Mouse (Mus musculus): ENCODE data around the gene Ccr7.

Gene Ccr7

DNA sequence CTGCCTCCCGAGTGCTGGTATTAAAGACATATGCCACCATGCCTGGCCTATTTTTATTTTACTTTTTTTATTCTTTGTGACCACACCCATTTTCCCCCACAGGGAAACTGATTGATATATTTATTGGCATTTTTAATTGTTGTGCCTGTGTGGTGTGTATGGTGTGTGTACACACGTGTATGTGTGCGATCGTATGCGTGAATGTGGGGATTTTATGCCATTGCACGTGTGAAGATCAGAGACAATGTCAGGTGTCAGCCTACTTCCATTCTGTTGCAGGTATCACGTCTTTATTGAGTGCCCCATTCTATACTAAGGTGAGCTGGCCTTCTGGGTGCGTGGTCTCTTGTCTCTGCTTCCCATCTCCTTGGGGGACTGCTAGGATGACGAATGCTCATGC is 940 bp upstream of the Ccr7 start:
- CTCF ChIA-PET = interaction anchor here (1.9 kb wide), 1 partner anchor 9 kb away, joined by 7 read pairs; no protein-coding TSS in a partner anchor

DNA sequence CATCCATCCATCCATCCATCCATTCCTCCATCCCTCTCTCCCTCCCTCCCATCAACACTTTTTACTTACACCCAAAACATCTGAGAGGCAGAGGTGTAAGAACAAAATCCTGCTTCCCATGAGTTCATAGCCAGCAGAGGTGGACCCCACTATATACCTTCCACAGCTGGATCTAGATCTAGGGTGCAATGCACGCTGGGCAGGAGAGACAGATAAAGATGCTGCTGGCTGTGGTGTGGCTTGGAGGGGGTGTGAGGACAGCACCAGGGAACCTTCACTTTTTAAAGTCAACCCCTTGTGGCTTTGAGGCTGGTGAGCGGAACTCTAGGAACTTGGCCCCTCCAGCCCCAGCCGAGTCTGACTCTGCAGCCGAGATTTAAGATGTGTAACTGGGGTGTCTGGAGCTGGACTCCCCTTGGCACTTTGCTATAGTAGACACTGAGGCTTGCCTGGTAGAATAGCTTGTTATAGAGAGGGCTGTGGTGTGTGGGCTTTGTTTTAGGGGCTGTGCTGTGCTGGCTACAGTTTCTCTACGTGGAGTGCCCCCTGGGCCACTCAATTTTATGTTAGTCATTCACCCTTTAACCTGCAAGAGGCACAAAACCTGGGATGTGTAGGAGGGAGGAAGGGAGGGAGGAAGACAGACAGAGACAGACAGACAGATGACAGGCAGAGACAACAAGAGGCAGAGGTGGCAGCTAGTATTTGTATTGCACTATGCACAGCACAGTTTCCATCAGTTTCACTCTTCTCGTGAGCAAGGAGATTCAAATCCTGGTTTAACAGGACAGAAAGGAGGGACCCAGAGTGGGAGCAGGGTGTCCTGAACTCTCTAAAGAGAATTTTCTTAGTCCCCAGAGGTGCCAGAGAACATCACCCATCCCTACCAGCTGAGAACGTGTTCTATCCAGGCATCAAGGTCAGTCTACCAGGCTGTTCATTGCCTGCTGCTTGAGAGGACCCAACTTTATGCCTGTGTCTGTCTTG is 817 bp downstream of the Ccr7 start:
- CTCF ChIA-PET = interaction anchor here (1.1 kb wide), 1 partner anchor 157 kb away, joined by 5 read pairs; no protein-coding TSS in a partner anchor

DNA sequence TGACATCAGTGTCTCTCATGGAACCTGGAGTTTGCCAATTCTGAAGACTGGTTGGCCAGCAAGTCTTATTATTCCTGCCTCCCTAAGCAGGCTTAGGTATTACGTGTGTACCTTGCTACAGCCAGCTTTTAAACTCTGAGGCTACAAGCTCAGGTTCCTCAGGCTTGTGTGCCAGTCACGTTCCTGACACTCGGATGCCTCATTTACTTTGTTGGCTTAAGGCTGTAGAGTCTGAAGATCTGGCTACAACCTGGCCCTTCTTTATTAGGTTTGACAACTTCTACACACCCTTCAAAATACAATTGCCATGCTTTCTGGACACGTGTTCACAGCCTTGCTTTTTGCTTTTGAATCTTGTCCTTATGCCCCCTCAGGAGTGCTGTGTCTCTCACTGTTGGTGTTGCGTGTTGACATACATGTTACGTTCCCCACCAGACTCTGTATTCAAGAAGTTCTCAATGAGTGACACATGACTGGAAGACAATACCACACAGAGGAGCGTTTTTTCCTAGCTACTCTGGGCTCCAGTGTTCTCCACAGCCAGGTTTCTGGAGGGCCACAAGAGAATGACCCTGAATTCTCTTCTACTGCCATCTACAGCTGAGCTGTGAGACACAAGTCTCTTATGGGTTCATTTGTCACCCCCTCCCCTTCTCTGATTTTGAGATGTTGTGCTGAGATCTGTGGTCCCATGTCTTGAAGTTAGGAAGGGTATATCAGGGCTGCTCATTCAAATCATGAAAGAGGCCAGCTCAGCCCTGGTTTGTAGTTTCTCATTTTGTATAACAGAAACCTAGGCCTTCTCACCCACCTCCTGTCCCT is 2.3 kb downstream of the Ccr7 start:
- CTCF ChIA-PET = interaction anchor here (0.6 to 0.9 kb wide), 3 partner anchors 14 to 1050 kb away, joined by 3 to 4 read pairs (median 3); no protein-coding TSS in a partner anchor

DNA sequence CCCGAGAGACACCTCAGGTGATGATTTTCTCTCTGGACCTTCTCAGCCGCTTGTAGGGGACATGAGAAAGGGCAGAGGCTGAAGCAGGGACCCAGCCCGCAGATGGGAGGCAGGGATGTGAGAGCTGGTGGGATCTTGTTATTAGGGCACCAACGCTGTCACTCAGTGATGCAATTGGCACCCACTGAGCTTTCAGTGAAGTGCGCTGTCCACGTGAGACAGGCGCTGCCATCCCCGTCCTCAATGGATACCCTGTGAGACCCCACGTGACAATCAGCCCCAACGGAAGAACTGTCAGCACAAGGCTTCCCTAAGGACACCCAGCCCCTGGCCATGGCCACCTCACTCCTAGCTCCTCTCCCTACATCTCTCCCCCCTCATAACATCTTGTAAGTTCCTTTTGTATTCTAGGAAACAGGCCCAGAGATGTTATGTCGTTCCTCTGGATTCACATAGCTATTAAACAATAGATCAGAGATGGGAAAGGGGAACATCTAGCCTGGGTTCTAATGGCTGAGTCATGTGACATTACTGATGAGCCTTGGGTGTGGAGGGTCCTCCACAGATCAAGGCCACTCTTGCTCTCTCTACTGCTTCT is 3.4 kb downstream of the Ccr7 start:
- CTCF ChIA-PET = interaction anchor here (0.9 to 1.2 kb wide), 2 partner anchors 15 to 19 kb away, joined by 3 to 5 read pairs; no protein-coding TSS in a partner anchor

DNA sequence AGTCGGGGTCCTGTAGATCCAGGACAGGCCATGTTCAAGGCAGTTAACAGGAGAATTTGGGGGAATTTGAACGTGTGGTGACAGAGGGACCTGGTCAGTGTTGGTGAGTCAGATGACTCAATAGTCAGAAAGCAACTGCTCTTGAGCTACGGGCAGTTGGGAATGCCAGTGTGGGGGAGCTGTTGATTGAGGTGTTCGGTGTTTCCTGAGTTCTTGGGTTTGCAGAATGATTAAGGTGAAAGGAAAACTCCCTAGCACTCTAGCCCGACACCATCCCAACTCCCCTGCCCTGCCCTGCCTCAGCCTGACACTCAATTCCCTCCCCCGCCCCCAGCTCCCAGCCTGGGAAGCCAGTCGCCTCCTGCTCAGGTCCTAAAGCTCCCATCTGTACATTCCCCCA is 4.0 kb downstream of the Ccr7 start:
- CTCF ChIA-PET = interaction anchor here (1.2 kb wide), 1 partner anchor 20 kb away, joined by 5 read pairs; no protein-coding TSS in a partner anchor

DNA sequence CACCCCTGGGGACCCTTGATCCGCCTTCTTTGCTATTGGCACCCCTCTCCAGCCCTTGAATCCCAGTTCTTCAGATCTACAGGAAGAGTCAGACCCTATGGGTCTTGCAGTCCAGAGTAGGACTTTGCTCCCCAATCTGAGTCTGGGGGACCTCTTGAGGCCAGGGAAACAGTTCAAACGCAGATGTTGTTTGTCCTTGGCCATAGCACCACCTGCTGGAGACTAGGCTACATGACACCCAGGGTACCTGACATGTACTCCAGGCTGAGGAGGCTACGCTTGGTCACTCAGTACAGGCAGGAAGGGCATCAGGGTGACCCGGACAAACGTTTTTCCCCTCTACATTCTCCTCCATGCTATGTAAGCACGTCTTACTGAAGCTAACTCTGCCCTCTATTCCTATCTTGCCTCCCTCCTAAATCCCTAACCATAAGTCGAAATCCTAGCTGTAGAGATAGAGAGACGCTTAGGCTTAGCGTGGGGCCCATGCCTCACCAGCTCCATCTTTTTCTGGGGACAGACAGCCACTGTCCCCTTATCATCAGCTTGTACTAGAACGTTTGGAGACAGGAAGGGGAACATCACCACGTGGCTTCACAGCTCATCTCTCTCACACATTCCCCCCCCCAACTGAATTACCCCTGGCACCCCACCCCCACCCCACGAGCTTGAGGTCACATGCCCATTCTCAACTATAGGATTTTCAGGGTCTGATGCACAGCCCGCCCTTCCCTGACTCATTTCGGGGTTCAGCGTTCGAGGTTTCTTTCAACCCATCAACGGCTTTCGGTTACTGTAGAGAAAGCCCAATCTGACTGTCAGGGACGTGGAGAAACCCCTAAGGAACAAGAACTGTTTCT is 4.7 kb downstream of the Ccr7 start:
- CTCF ChIA-PET = interaction anchor here (0.6 kb wide), 1 partner anchor 457 kb away, joined by 4 read pairs; no protein-coding TSS in a partner anchor

DNA sequence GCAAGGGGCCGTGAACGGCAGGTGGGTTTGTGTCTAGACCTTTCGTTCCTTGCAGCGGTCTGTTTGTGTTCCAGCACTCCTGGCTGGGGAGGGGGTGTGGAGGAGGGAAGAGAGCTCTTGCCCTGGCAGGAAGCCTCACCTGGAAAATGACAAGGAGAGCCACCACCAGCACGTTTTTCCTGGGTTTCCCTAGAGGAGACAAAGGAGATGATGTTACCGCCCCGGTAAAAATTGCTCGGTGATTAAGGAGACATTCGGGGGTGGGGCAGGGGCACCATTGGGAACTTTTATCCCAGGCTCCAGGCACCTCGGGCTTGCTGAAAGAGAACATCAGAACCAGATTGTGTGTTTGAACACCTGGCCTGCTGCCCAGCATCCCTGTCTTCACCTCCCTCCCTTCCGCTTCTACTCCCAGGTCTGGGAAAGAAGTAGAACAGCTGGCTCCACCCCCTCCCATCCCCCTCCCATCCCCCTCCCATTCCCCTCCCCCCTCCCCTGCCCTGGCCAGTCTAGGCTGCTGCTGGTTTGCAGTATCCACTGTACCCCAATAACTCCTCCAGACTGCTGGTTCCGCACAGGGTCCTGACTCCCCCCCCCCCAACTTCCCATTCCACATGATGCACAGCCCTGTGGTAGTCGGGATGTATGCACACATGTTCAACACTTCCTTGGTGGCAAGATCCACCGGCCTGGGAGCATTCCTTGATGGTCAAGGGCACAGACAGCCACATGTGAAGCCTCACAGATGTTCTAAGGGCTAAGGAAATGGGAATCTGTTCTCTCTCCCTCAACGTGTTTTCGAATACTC is 5.8 kb downstream of the Ccr7 start:
- CTCF ChIA-PET = interaction anchor here (0.6 to 0.7 kb wide), 2 partner anchors 219 to 866 kb away, joined by 5 read pairs; no protein-coding TSS in a partner anchor

DNA sequence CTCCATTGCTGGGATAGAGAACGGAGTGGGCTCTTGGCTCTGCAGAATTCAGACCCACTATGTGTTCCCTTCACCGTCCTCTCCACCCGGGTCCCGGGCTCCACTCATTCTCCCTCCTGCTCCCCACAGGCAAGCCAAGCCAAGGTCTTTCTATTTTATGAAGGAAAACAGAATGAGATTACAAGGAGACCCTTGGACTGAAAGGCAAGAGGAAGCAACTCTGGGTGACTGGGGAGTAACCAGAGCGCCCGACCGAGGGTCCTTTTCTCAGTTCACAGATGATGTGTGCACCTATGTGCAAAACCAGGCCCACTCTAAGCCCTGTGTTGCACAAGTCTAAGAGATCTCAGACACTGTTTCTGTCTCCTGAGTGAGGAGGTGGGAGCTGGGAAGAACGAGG is 6.5 kb downstream of the Ccr7 start:
- CTCF ChIA-PET = interaction anchor here (0.6 to 0.7 kb wide), 2 partner anchors 218 to 866 kb away, joined by 5 read pairs; no protein-coding TSS in a partner anchor

DNA sequence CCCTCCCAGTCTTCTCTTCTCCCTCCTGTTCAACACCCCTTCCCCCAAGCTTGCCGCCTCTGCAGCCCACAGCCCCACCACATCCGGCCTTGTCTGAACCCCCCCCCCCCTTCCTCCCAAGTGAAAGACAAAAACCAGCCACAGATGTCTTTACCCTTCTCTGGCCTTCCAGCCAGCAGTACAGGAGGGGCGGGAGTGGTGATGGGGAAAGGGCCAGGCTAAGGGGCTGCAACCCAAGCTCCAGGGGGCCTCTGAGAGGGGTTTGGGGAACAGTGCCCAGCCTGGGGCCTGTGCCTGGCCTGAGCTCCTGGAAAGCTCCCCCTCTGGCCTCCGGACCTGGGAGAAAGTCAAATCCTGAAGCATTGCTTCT is 7.0 kb downstream of the Ccr7 start:
- CTCF ChIA-PET = interaction anchor here (0.6 to 0.8 kb wide), 4 partner anchors 13 to 865 kb away, joined by 5 to 8 read pairs (median 7); no protein-coding TSS in a partner anchor

DNA sequence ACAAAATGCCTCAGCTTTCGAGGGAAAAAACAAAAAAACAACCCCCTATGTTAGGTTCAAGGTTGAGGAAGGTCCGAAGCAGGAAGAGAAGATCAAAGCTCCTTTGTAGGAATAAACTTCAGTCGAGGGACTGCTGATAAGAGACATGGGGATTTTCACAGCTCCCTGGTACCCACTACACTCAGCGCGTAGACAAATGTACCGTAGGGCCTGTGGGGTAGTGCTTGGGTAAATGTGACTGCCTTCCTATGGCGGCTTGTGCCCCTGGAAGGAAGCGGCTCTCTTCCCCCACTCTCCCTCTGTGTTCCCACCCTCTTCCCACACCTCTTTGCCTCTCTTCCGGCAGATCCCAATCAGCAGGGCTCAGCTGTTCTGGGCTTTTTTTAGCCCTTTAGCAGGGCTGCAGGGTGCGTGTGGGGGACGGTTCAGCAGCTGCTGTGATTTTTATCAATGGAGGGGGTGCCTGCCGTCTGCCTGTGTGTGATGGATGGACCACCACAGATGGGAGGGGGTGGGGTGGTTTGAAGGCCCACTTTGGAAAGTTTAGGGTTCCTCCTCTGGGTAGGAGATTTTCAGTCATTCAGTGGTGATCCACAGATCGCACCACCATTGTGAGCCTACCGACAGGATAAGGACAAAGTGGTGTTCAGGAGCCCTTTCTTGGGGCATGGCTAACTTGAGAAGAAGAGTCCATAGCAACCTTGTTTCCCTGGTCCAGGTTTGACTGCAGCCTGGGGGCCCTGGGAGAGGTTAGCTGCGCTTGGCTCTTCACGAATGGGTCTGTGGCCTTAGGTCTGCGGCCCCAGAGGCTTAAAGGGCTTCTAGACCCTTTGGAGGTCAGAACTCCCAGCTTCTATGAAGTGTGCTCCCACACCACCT is 7.6 kb downstream of the Ccr7 start:
- CTCF ChIA-PET = interaction anchor here (0.7 to 0.8 kb wide), 4 partner anchors 9 to 83 kb away, joined by 4 to 8 read pairs (median 7); no protein-coding TSS in a partner anchor

DNA sequence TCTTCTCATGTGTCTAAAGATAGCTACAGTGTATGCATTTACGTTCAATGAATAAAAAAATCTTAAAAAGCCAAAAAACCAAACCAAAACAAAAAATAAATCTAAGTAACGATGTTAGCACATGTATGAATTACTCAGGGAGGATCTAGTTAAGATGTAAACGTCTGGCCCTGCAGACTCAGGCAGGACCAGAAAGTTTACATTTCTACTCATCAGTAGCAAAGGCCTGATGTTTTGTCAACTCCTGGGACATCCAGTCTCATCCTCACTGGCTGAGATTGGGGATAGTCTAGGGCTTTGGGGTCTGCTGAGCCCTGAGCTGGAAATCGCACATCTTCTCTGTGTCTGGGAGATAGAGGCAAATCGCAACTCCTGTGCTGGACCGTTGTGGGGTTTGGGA is 8.3 kb downstream of the Ccr7 start:
- CTCF ChIA-PET = interaction anchor here (0.8 to 1.1 kb wide), 2 partner anchors 8 to 132 kb away, joined by 3 to 4 read pairs; no protein-coding TSS in a partner anchor

DNA sequence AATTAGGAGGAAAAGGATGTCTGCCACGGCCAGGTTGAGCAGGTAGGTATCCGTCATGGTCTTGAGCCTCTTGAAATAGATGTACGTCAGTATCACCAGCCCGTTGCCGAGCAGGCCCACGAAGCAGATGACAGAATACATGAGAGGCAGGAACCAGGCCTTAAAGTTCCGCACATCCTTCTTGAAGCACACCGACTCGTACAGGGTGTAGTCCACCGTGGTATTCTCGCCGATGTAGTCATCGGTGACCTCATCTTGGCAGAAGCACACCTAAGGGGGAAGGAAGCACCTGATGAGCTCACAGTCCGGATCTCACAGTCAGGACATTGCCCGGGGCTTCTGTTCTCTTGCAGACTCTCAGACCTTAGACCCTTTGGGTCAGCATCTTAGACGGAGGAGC is 9.1 kb downstream of the Ccr7 start:
- CTCF ChIA-PET = interaction anchor here (0.9 to 1.1 kb wide), 2 partner anchors 10 to 133 kb away, joined by 3 read pairs; no protein-coding TSS in a partner anchor

DNA sequence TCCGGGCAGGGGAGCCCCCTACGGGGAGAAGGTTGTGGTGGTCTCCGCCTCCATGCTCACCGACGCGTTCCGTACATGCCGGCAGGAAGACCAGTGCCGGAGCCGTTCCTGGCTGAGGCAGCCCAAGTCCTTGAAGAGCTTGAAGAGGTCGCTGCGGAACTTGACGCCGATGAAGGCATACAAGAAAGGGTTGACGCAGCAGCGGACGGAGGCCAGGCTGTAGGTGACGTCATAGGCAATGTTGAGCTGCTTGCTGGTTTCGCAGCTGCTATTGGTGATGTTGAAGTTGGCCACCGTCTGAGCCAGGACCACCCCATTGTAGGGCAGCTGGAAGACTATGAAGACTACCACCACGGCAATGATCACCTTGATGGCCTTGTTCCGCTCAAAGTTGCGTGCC is 9.9 kb downstream of the Ccr7 start:
- CTCF ChIA-PET = interaction anchor here (0.9 kb wide), 1 partner anchor 10 kb away, joined by 3 read pairs; no protein-coding TSS in a partner anchor

DNA sequence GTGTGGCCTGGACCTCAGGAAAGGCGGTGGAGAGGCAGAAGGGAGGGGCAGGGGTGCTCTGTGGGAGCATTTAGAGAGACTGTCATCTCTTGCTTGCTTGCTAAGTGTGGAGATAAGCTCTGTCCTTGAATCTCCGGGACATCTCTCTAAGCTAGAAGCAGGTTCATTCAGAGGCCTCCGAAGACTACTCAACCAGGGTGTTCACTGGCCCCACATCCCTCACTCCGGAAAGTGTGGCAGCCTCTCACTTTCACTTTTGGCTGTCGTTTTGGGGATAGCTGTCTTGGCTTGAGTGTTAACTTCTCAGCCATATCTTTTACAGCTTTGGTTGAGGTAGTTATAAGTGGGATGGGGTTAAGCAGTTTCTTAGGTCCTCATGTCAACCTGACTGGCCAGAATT is 10.4 kb downstream of the Ccr7 start:
- CTCF ChIA-PET = no interaction called here

DNA sequence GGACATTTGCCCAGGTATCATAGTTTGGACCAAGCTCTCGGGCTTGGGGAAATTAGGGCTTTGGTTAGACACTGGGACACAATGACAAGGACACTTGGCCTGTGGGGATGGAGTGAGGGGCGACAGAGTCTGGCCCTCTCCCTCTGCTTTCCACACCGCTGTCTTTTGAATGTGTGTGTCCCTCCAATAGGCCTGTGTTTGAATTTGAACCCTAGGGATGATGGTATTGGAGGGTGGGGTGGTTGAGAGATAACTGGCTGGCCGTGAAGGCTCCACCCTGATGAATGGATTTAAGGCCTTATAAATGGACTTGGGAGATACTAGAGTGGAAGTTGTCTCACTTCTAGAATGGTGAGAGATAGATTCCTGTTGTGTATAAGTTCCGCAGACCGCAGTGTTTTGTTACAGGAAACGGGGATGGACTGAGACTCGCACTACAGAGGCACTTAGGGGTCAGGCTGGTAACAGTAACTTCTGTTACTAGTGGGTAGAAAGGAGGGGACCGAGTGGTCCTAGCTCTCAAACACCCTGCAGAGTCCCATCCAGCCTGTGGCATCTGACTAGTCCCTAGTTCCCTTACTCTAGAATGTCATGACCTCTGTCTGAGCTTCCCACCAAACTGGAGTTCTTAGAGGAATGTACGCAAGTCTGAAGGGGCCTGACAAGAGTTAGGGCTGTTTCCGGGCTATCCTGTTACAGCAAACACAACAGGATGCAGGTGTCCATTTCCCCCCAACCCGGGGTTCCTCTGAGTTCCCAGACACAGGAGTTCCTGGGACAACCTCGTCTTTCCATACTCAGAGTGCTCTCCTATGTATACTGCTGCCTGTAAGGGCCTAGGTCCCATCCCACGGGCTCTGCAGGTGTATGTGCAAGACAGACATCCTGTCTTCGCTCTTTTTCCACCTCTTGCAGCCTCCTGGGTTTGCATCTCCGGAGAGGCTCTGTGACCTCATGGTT is 11.5 kb downstream of the Ccr7 start:
- CTCF ChIA-PET = interaction anchor here (1.0 kb wide), 1 partner anchor 14 kb away, joined by 6 read pairs; no protein-coding TSS in a partner anchor

DNA sequence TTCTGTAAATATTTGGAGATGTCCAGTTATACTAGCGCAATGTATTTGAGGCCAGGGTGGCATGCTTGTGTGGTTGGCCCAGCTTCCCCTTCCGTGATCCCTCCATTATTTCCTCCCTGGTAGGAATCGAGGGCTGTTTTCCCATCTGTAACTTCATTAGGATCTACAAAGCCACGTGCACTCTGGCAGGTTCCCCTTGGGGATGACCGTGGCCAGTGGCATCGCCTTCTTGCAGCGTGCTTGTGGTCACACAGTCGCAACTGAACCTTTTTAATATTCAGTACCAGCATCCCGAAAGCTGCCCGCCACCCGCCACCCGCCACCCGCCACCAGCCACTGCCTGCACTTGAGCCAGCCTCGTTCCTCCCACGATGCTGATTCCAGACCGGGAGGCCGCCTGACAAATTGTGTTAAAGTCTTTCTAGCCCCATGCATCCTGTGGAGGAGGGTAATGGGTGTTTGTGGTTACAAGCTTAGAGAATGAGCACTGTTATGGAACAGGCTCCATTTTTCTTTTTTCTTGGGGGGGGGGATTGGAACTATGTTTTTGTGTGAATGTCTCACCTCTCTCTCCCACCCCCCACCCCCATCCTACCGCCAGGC is 12.3 kb downstream of the Ccr7 start:
- CTCF ChIA-PET = interaction anchor here (0.6 to 1.0 kb wide), 2 partner anchors 13 to 657 kb away, joined by 3 to 6 read pairs; no protein-coding TSS in a partner anchor
